Mouse (Mus musculus) erythroblast, embryonic 14.5 days (primary cell): ENCODE measurements around the gene Sptbn4.

Experiments used
- GATA1 ChIP-seq: IDR thresholded peaks from 2 replicates; pipeline ENCODE4 v1.6.1; 2012; ENCODE audit warnings: low read length, inconsistent platforms, mixed read lengths
- TAL1 ChIP-seq: IDR thresholded peaks from 3 replicates; pipeline ENCODE4 v1.6.1; 2012; ENCODE audit warnings: low read length, inconsistent platforms, mixed read lengths

- TF ChIP-seq GATA1 (no peak), TAL1 (no peak)
Observed at GRCm38 (mm10) chr7:27472596-27472995, 25.1 kb upstream of the Sptbn4 start.
